Comparison of ENCODE assay signal across 8 mouse cellular contexts in the genomic region with DNA sequence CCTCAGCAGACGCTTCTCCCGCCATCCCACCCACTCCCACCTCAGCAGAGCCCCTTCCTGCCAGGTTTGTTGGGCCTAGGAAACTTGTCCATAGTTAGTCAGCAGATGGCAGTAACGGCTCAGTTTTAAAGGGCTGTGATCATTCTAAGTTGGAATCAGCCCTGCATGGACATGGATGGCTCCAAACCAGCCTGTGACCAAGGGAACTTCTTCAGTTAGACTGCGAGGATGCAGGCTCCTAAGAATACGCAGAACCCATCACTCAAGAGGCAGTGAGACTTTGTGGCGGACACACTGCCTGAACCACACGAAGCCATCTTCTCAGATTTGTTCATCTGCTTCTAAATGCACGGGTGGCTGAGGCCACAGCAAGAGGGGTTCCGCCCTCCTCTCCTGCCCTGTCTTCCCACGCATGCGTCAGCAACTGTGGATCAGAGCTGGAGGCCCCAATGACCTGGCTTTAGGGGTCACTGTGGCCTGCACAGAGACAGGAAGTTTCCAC. TPM values are rescaled to one million over a fixed set of nuclear protein-coding genes. Genes with fewer than 3 reads are reported as not detected.
DNase-seq lines count a peak whose midpoint lies in the region; ATAC-seq and TF ChIP-seq lines count a peak whose summit lies in the region.

No protein-coding gene starts in this region.

- no peak overlapping the region for H3K9ac ChIP-seq in intestine, postnatal 0 days (ENCODE audit: low read depth, low read length)

- TF ChIP-seq CTCF in thymus, adult 2 months (IDR thresholded peaks at IDR 0.05; ENCODE audit: borderline replicate concordance, control insufficient read depth, extremely low read depth, insufficient read depth, low read length, poor library complexity), result peak; percentile 31; the same call in 1 of the 2 replicates
- TF ChIP-seq CTCF in intestine, postnatal 0 days (IDR thresholded peaks at IDR 0.05; ENCODE audit: low read depth), result peak; percentile 85

- 76% methylated on average over 11 of the region's 11 CpGs for WGBS in thymus, adult 2 months
- WGBS in intestine, postnatal 0 days, result 30% methylated on average over 11 of the region's 11 CpGs

- no peaks in the 10 kb centered on the region for H3K36me3 ChIP-seq in thymus, adult 2 months (ENCODE audit: control insufficient read depth, insufficient read depth, low read length)
- H3K36me3 ChIP-seq in intestine, postnatal 0 days (ENCODE audit: control insufficient read depth, insufficient read depth), result no peaks in the 10 kb centered on the region

- ATAC-seq in intestine, postnatal 0 days, result peak; percentile 42

- H3K4me2 ChIP-seq in intestine, postnatal 0 days (replicated peaks; ENCODE audit: low read depth), result no peak overlapping the region

- DNase-seq in thymus, adult 2 months, result peak; percentile 51
- no peak for DNase-seq in thymus, adult 18-20 months
- DNase-seq in embryo, embryonic 11.5 days (ENCODE audit: low read depth, low spot score), result peak; percentile 63
- peak; percentile 84 to 87 for DNase-seq in heart, adult 18-20 months
- DNase-seq in left cerebral cortex, postnatal 36 days (ENCODE audit: low spot score in 2 of 2), result peak; percentile 52 to 61
- DNase-seq in mesoderm, embryonic 11.5 days (ENCODE audit: low read depth, low spot score), result peak; percentile 77
- DNase-seq in right cerebral cortex, postnatal 36 days (ENCODE audit: low spot score in 2 of 2), result peak; percentile 28 to 34

- no peaks in the 10 kb centered on the region for H3K27me3 ChIP-seq in thymus, adult 2 months (ENCODE audit: control insufficient read depth, insufficient read depth, low read length)
- H3K27me3 ChIP-seq in intestine, postnatal 0 days (replicated peaks; ENCODE audit: control insufficient read depth, insufficient read depth, low read length), result no peaks in the 10 kb centered on the region

- TF ChIP-seq POLR2A in thymus, adult 2 months (IDR thresholded peaks at IDR 0.05; ENCODE audit: control insufficient read depth, extremely low read depth, insufficient read depth, low read length, poor library complexity), result no peak

- no peak overlapping the region for H3K4me3 ChIP-seq in thymus, adult 2 months (ENCODE audit: control insufficient read depth, insufficient read depth, low read length)
- H3K4me3 ChIP-seq in intestine, postnatal 0 days (ENCODE audit: low read depth, low read length), result no peak overlapping the region

- H3K4me1 ChIP-seq in thymus, adult 2 months (replicated peaks; ENCODE audit: control insufficient read depth, insufficient read depth, low read length), result no peaks in the 10 kb centered on the region
- H3K4me1 ChIP-seq in intestine, postnatal 0 days (replicated peaks; ENCODE audit: control insufficient read depth, insufficient read depth, low read length), result no peaks in the 10 kb centered on the region

- no peaks in the 10 kb centered on the region for H3K9me3 ChIP-seq in intestine, postnatal 0 days (ENCODE audit: control insufficient read depth)

- intact Hi-C loops in left cerebral cortex, postnatal 36 days (cut with DNase I), result loop anchor here (1.0 to 10.0 kb wide), 3 partner anchors 182 to 440 kb away; no protein-coding TSS in a partner anchor

- no peak overlapping the region for H3K27ac ChIP-seq in thymus, adult 2 months (ENCODE audit: control insufficient read depth, insufficient read depth, low read length)
- no peak overlapping the region for H3K27ac ChIP-seq in intestine, postnatal 0 days (ENCODE audit: low read depth, low read length)

RNA-seq across cellular contexts. Expression of a gene that starts 29.1 kb away (rescaled TPM):
- polyA plus RNA-seq in thymus, adult 2 months (2012; rRNA removed), result 2.0 and 2.1 TPM in 2 replicates
- not detected for total RNA-seq in heart, adult 18-20 months (2021)
- 2.0 and 2.7 TPM in 2 replicates for polyA plus RNA-seq in intestine, postnatal 0 days (2015; fragmentation: Nextera tagmentation; extraction: Ambion mirVana)
- total RNA-seq in left cerebral cortex, postnatal 36 days (2021), result not detected

Comparison
In these comparisons a context has a peak if more than half of its experiments do, and no peak if none do; other contexts are left out.
1. DNase-seq: peak in thymus, adult 2 months (single experiment), embryo, embryonic 11.5 days (single experiment), heart, adult 18-20 months (2 of 2), left cerebral cortex, postnatal 36 days (2 of 2), mesoderm, embryonic 11.5 days (single experiment) and right cerebral cortex, postnatal 36 days (2 of 2); none in thymus, adult 18-20 months (0 of 2).